Mouse (Mus musculus) CH12.LX (cell line): ENCODE data around the gene Commd7.

Source experiments
- CTCF ChIP-seq, 2 experiments: IDR thresholded peaks in 1 of 2; conservative IDR thresholded peaks in 1 of 2; 2 replicates each; pipeline ENCODE4 v1.5.1; 2011 to 2012; ENCODE audit warnings: low read depth in 2 of 2, low read length in 2 of 2, improper control_type of control experiment in 1 of 2, inconsistent platforms in 1 of 2, mild to moderate bottlenecking in 1 of 2, moderate library complexity in 1 of 2
- POLR2A ChIP-seq: IDR thresholded peaks from 2 replicates; pipeline ENCODE4 v1.6.1; 2011; ENCODE audit warnings: low read depth, mild to moderate bottlenecking, improper control_type of control experiment, low read length

DNA sequence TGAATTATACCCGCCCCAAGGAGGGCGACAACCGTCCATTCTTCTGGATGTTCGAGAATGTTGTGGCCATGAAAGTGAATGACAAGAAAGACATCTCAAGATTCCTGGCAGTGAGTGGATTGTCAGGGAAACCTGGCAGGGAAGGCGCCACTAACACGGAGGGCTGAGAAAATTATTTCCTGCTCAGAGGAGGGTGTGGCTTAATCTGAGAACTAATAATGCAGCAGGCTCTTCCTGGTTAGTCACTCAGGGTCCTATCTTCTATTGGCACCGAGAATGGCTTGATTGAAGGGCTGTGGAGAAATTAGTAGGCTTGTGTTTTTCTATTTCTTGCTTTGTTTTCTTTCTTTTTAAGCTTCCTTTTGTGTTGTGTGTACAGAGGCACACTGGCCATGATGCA, 45.0 kb upstream of the Commd7 start:
- TF ChIP-seq POLR2A, result no peak
- TF ChIP-seq CTCF (conservative IDR thresholded peaks at IDR 0.05 in 1 of 2, IDR thresholded peaks at IDR 0.05 in 1 of 2; ENCODE audit: low read depth in 2 of 2, low read length in 2 of 2), result no peak
